Mouse (Mus musculus) liver, adult 10 weeks (tissue): Measurements from ENCODE around the gene Pcsk2. TPM values are rescaled to one million over a fixed set of nuclear protein-coding genes. Genes with fewer than 3 reads are reported as not detected.

Experiments used
- polyA plus RNA-seq: library from polyadenylated mRNA; stranded (reverse); fragments of 350-450 nt; fragmentation: Illumina TruSeq; extraction: RNeasy Lipid Tissue Mini Kit (QIAGEN cat#74804); gene quantifications from one replicate; pipeline ENCODE4 v1.2.3, GENCODE M21; 2014; ENCODE audit warnings: low read depth, low replicate concordance

Pcsk2 gene
- not detected for polyA plus RNA-seq

DNA sequence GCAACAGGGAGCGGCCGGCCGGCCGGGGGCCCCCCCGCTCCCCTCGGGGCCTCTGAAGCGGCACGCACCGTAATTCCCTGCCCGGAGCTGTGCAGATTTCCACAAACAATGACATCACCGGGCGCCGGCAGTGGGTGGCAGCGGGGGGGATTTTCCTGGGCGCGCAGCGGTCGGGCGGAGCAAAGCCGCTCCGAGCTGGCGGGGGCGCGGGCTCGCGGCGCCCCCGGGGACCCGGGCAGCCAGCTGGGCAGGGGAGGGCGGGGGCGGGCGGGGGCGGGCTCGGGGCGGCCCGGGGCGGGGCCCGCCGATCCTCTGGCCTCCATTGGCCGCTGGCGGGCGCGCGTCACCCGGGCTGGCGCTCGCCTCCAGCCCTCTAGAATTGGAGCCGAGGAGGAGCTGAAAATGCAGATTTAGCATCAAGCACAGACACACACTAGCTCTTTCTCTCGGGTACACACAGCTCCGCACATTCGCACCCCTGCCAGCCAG, at the start of gene Pcsk2:
Gene Pcsk2, plus strand, starts transcription at position 399 of the 489 bp plus-strand sequence.

DNA sequence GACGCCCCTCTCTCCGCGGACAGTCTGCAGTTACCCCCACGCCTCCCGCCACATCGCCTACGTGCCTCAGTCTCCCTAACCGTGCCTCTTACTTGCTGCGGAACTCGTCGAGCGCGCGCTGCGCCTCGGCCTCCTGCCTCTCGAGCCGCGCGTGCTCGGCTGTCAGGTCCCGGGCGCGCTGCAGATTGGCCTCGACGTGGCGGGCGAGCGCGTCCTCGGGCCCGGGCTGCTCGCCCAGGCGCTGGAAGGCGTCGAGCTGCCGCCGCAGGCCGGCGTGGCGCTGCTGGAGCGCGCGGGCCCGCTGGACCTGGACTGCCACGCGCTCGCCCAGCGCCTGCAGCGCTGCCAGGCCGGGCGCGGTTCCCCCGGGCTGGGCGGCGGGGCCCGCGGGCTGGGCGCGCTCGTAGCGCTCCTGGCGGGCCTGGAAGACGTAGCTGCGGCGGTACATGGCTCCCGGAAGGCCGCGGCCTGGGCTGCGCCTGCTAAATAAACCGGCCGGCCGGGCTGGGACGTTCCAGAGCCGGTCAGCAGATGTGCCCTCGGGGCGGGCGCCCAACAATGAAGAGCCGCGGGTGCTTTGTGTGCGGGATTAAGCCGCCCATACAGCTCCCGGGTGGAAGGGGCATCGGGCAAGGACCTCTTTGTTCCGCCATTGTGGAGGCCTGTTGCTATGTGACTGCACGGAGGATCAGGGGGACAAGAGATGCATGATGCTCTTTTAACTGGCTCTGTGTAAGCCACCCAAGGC, 316.7 kb downstream of the Pcsk2 start, which contains the start of gene Bfsp1:
Gene Bfsp1, minus strand, starts transcription at position 690 of the 748 bp plus-strand sequence.

